Mouse (Mus musculus): ENCODE data around the gene Actr2. TPM values are rescaled to one million over a fixed set of nuclear protein-coding genes. Genes with fewer than 3 reads are reported as not detected.
"Not testable (repeated sequence)": the region's sequence is repeated elsewhere in the genome, so short reads cannot be mapped to it uniquely, and the experiment has no call there.

Gene Actr2
- polyA plus RNA-seq (2012; fragmentation: generic; extraction: Trizol), result 59.5 TPM
- long read RNA-seq, experiment 1, transcript Actr2-201 (9 exons, 3,631 nt), result major isoform, 26 of 110 reads
- long read RNA-seq, experiment 1, partial matches to known transcripts, result 2 of 110 reads
- long read RNA-seq, experiment 1, other reads (novel, unspliced or antisense), result 82 of 110 reads
- long read RNA-seq, experiment 2, transcript Actr2-201 (9 exons, 3,631 nt), result major isoform, 264 of 294 reads
- long read RNA-seq, experiment 2, partial matches to known transcripts, result 6 of 294 reads
- long read RNA-seq, experiment 2, other reads (novel, unspliced or antisense), result 21 of 294 reads

GRCm38 (mm10) chr11:20112741-20113480, at the start of gene Actr2:
Gene Actr2, minus strand, starts transcription at chr11:20112913.
- Histone ChIP-seq H3K79me3 (ENCODE audit: low read depth) (peaks cover 48% of the 10 kb centered on the region), H3K36me3 (ENCODE audit: control insufficient read depth, insufficient read depth) (peaks cover 22% of the 10 kb centered on the region), H3K27me3 (ENCODE audit: control insufficient read depth, insufficient read depth, insufficient read length) (no peaks in the 10 kb centered on the region), H3K79me2 (ENCODE audit: control insufficient read depth, insufficient read depth) (peaks cover 58% of the 10 kb centered on the region), H3K4me3 (ENCODE audit: insufficient read depth, poor library complexity, severe bottlenecking) (peak within 1 kb of the TSS; percentile 83), H3ac (ENCODE audit: control insufficient read depth, insufficient read length, low read depth) (peak within 1 kb of the TSS; percentile 94)
- TF ChIP-seq MAX (IDR thresholded peaks at IDR 0.05), result peak; percentile 36
- no peak for TF ChIP-seq MYOD1 (IDR thresholded peaks at IDR 0.05; ENCODE audit: control insufficient read depth, insufficient read length, low read depth)

GRCm38 (mm10) chr11:20158879-20159278, 46.2 kb upstream of the Actr2 start:
- Histone ChIP-seq H3K79me2 (ENCODE audit: control insufficient read depth, insufficient read depth) (no peaks in the 10 kb centered on the region), H3K36me3 (ENCODE audit: control insufficient read depth, insufficient read depth) (no peaks in the 10 kb centered on the region), H3K4me3 (ENCODE audit: insufficient read depth, poor library complexity, severe bottlenecking) (no peak overlapping the region), H3K79me3 (ENCODE audit: low read depth) (no peaks in the 10 kb centered on the region), H3K27me3 (ENCODE audit: control insufficient read depth, insufficient read depth, insufficient read length) (no peaks in the 10 kb centered on the region), H3ac (ENCODE audit: control insufficient read depth, insufficient read length, low read depth) (no peak overlapping the region)
- no peak for TF ChIP-seq CTCF (IDR thresholded peaks at IDR 0.05; ENCODE audit: control insufficient read depth, insufficient read depth, insufficient read length)
- no peak for TF ChIP-seq USF1 (IDR thresholded peaks at IDR 0.05; ENCODE audit: low read depth)

- not testable (repeated sequence) for H3K79me2 ChIP-seq (ENCODE audit: control insufficient read depth, insufficient read depth); H3K79me3 ChIP-seq (ENCODE audit: low read depth); H3K27me3 ChIP-seq (ENCODE audit: control insufficient read depth, insufficient read depth, insufficient read length); H3K36me3 ChIP-seq (ENCODE audit: control insufficient read depth, insufficient read depth); H3ac ChIP-seq (ENCODE audit: control insufficient read depth, insufficient read length, low read depth); H3K4me3 ChIP-seq (ENCODE audit: insufficient read depth, poor library complexity, severe bottlenecking)
These were observed 40.8 kb upstream of the Actr2 start for GRCm38 (mm10) chr11:20153542-20153941.

- no peaks in the 10 kb centered on the region for H3K79me2 ChIP-seq (ENCODE audit: control insufficient read depth, insufficient read depth)
- H3ac ChIP-seq (ENCODE audit: control insufficient read depth, insufficient read length, low read depth), result no peak overlapping the region
- no peaks in the 10 kb centered on the region for H3K27me3 ChIP-seq (ENCODE audit: control insufficient read depth, insufficient read depth, insufficient read length)
- no peak overlapping the region for H3K4me3 ChIP-seq (ENCODE audit: insufficient read depth, poor library complexity, severe bottlenecking)
- no peaks in the 10 kb centered on the region for H3K36me3 ChIP-seq (ENCODE audit: control insufficient read depth, insufficient read depth)
- H3K79me3 ChIP-seq (ENCODE audit: low read depth), result no peaks in the 10 kb centered on the region
- TF ChIP-seq CTCF (IDR thresholded peaks at IDR 0.05; ENCODE audit: control insufficient read depth, insufficient read depth, insufficient read length), result no peak
- TF ChIP-seq FOSL1 (IDR thresholded peaks at IDR 0.05; ENCODE audit: insufficient read depth, low read length, poor library complexity, severe bottlenecking), result no peak
- TF ChIP-seq USF1 (IDR thresholded peaks at IDR 0.05; ENCODE audit: low read depth), result no peak
- TF ChIP-seq MYOG (IDR thresholded peaks at IDR 0.05; ENCODE audit: control insufficient read depth, extremely low read depth, insufficient read length), result no peak
- TF ChIP-seq MYOD1 (IDR thresholded peaks at IDR 0.05; ENCODE audit: control insufficient read depth, insufficient read length, low read depth), result no peak
- no peak for TF ChIP-seq MAX (IDR thresholded peaks at IDR 0.05)
- TF ChIP-seq CEBPB (IDR thresholded peaks at IDR 0.05; ENCODE audit: low read depth), result no peak
These were observed 39.6 kb upstream of the Actr2 start for GRCm38 (mm10) chr11:20152107-20152901.

GRCm38 (mm10) chr11:20151290-20151689, 38.6 kb upstream of the Actr2 start:
- no peak overlapping the region for H3ac ChIP-seq (ENCODE audit: control insufficient read depth, insufficient read length, low read depth)
- no peaks in the 10 kb centered on the region for H3K36me3 ChIP-seq (ENCODE audit: control insufficient read depth, insufficient read depth)
- no peaks in the 10 kb centered on the region for H3K79me3 ChIP-seq (ENCODE audit: low read depth)
- no peaks in the 10 kb centered on the region for H3K79me2 ChIP-seq (ENCODE audit: control insufficient read depth, insufficient read depth)
- H3K4me3 ChIP-seq (ENCODE audit: insufficient read depth, poor library complexity, severe bottlenecking), result no peak overlapping the region
- TF ChIP-seq MYOD1 (IDR thresholded peaks at IDR 0.05; ENCODE audit: control insufficient read depth, insufficient read length, low read depth), result no peak
- H3K27me3 ChIP-seq (ENCODE audit: control insufficient read depth, insufficient read depth, insufficient read length), result no peaks in the 10 kb centered on the region

- H3K79me2 ChIP-seq (ENCODE audit: control insufficient read depth, insufficient read depth), result no peaks in the 10 kb centered on the region
- no peaks in the 10 kb centered on the region for H3K36me3 ChIP-seq (ENCODE audit: control insufficient read depth, insufficient read depth)
- H3K79me3 ChIP-seq (ENCODE audit: low read depth), result no peaks in the 10 kb centered on the region
- no peak overlapping the region for H3ac ChIP-seq (ENCODE audit: control insufficient read depth, insufficient read length, low read depth)
- no peaks in the 10 kb centered on the region for H3K27me3 ChIP-seq (ENCODE audit: control insufficient read depth, insufficient read depth, insufficient read length)
- no peak overlapping the region for H3K4me3 ChIP-seq (ENCODE audit: insufficient read depth, poor library complexity, severe bottlenecking)
- TF ChIP-seq CTCF (IDR thresholded peaks at IDR 0.05; ENCODE audit: control insufficient read depth, insufficient read depth, insufficient read length) (no peak), MYOD1 (IDR thresholded peaks at IDR 0.05; ENCODE audit: control insufficient read depth, insufficient read length, low read depth) (no peak), MYOG (IDR thresholded peaks at IDR 0.05; ENCODE audit: control insufficient read depth, extremely low read depth, insufficient read length) (no peak), MAX (IDR thresholded peaks at IDR 0.05) (no peak), USF1 (IDR thresholded peaks at IDR 0.05; ENCODE audit: low read depth) (no peak)
These were observed 37.2 kb upstream of the Actr2 start for GRCm38 (mm10) chr11:20149936-20150335.
